Mouse (Mus musculus) Patski (cell line): ENCODE results near the gene Meis3. TPM values are rescaled to one million over a fixed set of nuclear protein-coding genes. Genes with fewer than 3 reads are reported as not detected.

Experiments
- ATAC-seq: fragments of 100-300 bp; one replicate; pipeline ENCODE4 v1.8.0; 2021
- CTCF ChIA-PET: fragments of 350-600 bp; sonication (Branson Sonifier 250); formaldehyde crosslinking; loops from one replicate; lab custom pipeline; 2022; ENCODE audit warnings: inconsistent platforms; lab: Charles Lee
- POLR2A ChIA-PET: fragments of 350-600 bp; sonication (Branson Sonifier 250); formaldehyde crosslinking; loops from one replicate; lab custom pipeline; 2022; ENCODE audit warnings: antibody characterized with exemption, inconsistent platforms; lab: Charles Lee
- DNase-seq: peaks from one replicate; pipeline ENCODE4 v3.0.0-alpha.2; 2011; ENCODE audit warnings: low read depth, low spot score
- H3K27me3 ChIP-seq: fragments of 371-371 bp; one replicate; pipeline ENCODE4 v1.5.1; 2021
- CTCF ChIP-seq: fragments of 100-300 bp; IDR thresholded peaks from one replicate; pipeline ENCODE4 v1.5.1; 2021
- in situ Hi-C: fragments of 300-500 bp; cut with MboI; formaldehyde crosslinking; loops from 3 replicates; pipeline ENCODE4 v1.11.1; 2018; ENCODE audit warnings: low pct_unique_long_range_greater_than_20kb, mixed read lengths
- polyA plus RNA-seq: library from polyadenylated mRNA; unstranded; gene quantifications from one replicate; pipeline ENCODE4 v1.2.3, GENCODE M21; 2021

The Meis3 gene
- polyA plus RNA-seq, 1 experiment from 2014 or later: 26.9 TPM

DNA sequence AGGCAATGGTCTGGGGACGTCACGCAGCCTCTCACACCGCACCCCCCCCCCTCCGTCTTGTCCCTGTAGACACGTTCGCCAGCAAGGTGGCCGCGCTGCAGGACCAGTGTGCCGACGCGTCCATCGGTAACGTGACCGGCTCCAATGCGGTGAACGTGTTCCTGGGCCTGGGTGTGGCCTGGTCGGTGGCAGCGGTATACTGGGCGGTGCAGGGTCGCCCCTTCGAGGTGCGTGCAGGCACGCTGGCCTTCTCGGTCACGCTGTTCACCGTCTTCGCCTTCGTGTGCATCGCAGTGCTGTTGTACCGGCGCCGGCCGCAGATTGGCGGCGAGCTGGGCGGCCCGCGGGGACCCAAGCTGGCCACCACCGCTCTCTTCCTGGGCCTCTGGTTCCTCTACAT is 16.2 kb upstream of the Meis3 start:
- ATAC-seq: no peak
- in situ Hi-C loops: no loop called here
- no peak for DNase-seq
- CTCF ChIA-PET: no interaction called here
- peaks cover 3% of the 10 kb centered on the region for H3K27me3 ChIP-seq
- POLR2A ChIA-PET: no interaction called here
- no peak for TF ChIP-seq CTCF

- peaks cover 3% of the 10 kb centered on the region for H3K27me3 ChIP-seq
- ATAC-seq: no peak
- in situ Hi-C loops: no loop called here
- no peak for TF ChIP-seq CTCF
- POLR2A ChIA-PET: no interaction called here
- CTCF ChIA-PET: no interaction called here
- no peak for DNase-seq
Measured at GRCm38 (mm10) chr7:16160702-16161101, 14.2 kb upstream of the Meis3 start.

DNA sequence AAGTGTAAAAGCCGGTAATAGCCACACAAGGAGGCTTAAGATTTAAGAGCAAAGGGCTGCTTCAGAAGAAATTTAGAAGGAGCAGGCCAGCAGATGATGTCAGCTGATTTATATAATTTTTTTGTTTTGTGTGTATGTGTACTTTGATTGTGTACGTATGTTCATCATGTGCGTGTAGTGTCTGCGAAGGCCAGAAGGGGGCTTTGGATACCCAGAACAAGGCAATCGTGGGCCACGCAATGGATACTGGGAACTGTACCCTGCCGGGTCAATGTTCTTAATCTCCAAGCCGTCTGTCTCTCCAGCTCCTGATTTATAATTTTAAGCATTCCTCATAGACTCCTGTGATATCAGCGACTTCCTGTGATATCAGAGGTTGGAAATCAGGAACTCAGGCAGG is 13.6 kb upstream of the Meis3 start:
- ChIA-PET CTCF (no interaction called here), POLR2A (no interaction called here)
- ATAC-seq (no peak), DNase-seq (no peak)
- H3K27me3 ChIP-seq: peaks cover 3% of the 10 kb centered on the region
- TF ChIP-seq CTCF: no peak
- in situ Hi-C loops: no loop called here

- peaks cover 3% of the 10 kb centered on the region for H3K27me3 ChIP-seq
- ATAC-seq (no peak), DNase-seq (no peak)
- CTCF ChIA-PET: no interaction called here
- in situ Hi-C loops: no loop called here
- POLR2A ChIA-PET: no interaction called here
- no peak for TF ChIP-seq CTCF
Measured at GRCm38 (mm10) chr7:16162036-16162435, 12.9 kb upstream of the Meis3 start.

DNA sequence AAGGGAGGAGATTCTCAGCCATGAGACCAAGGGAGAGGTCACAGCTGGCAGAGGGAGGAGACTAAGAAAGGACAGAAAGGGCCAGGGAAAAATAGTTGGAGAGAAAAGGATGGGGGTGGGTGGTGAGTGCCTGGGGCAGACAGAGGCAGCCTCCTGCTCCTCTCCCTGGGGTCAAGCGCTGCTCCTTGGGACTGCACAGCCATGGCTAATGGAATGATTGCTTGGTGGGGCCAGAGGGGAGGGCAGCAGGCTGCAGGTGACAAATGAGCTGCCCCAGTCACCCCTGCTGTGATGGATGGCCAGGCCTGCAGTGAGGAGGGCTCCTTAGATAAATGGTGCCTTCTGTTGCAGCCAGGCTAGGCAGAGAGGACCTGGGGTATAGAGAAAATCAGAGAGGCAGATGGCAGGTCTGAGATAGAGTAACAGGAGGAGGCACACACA is 2.7 kb upstream of the Meis3 start:
- TF ChIP-seq CTCF: no peak
- ChIA-PET CTCF (interaction anchor here (3.3 kb wide), 1 partner anchor 19 kb away, joined by 10 read pairs; no protein-coding TSS in a partner anchor), POLR2A (interaction anchor here (0.6 kb wide), 1 partner anchor 11 kb away, joined by 3 read pairs; no protein-coding TSS in a partner anchor)
- in situ Hi-C loops: no loop called here
- DNase-seq: no peak
- peaks cover 4% of the 10 kb centered on the region for H3K27me3 ChIP-seq
- no peak for ATAC-seq

GRCm38 (mm10) chr7:16172586-16173140 is 2.2 kb upstream of the Meis3 start:
- H3K27me3 ChIP-seq: peaks cover 4% of the 10 kb centered on the region
- ATAC-seq: no peak
- CTCF ChIA-PET: interaction anchor here (1.1 to 3.3 kb wide), 3 partner anchors 16 to 75 kb away, joined by 3 to 10 read pairs (median 4); partner anchors contain the start of gene Napa
- no peak for TF ChIP-seq CTCF
- POLR2A ChIA-PET: interaction anchor here (0.6 kb wide), 1 partner anchor 11 kb away, joined by 3 read pairs; no protein-coding TSS in a partner anchor
- in situ Hi-C loops: no loop called here
- no peak for DNase-seq

GRCm38 (mm10) chr7:16173146-16173545 is 1.7 kb upstream of the Meis3 start:
- ChIA-PET POLR2A (no interaction called here), CTCF (interaction anchor here (1.1 to 3.3 kb wide), 3 partner anchors 17 to 75 kb away, joined by 3 to 10 read pairs (median 4); partner anchors contain the start of gene Napa)
- no peak for DNase-seq
- in situ Hi-C loops: no loop called here
- H3K27me3 ChIP-seq: peaks cover 4% of the 10 kb centered on the region
- ATAC-seq: no peak
- TF ChIP-seq CTCF: no peak

DNA sequence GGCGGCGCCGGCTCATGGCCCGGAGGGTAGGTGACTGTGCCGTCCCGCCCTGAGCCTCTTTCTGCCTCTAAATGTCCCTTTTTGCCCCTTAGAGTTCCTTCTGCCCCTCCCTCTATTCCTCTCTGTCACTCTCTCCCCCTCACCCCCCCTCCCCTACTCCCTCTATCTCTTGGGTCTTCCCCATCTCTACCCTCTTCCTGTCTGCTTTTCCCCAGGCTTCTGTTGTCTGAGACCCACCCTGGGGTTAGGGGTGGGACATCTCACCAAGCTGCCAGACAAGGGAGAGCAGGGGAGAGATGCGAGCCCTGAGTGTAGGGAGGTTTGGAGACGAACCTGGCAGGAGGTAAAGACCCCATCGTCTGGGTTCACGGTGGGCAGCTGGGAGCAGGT is 647 bp downstream of the Meis3 start:
- TF ChIP-seq CTCF: no peak
- in situ Hi-C loops: no loop called here
- ChIA-PET CTCF (interaction anchor here (1.2 to 3.3 kb wide), 3 partner anchors 16 to 88 kb away, joined by 3 to 10 read pairs (median 4); no protein-coding TSS in a partner anchor), POLR2A (interaction anchor here (1.0 to 1.2 kb wide), 2 partner anchors 8 to 23 kb away, joined by 3 read pairs; no protein-coding TSS in a partner anchor)
- no peak for DNase-seq
- ATAC-seq: no peak
- H3K27me3 ChIP-seq: no peaks in the 10 kb centered on the region

DNA sequence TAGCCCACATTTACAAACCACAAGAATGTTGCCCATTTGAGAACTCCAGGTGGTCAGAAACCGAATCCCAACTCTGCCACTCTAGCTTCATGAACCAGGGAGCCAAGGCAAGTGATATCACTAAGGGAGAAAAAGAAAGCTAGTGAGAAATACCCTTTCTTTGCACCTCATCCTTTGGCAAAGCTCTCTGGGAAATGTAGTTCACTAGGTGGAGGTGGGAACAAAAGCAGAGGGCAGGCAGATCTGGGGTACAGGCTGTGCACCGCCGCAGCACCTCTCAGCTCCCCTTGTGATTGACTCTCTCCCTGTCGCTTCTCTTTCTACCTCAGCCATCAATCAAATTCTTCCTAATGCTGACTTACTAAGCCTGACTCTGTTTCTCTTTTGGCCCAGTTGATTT is 3.2 kb downstream of the Meis3 start:
- ChIA-PET CTCF (no interaction called here), POLR2A (no interaction called here)
- DNase-seq (no peak), ATAC-seq (no peak)
- in situ Hi-C loops: no loop called here
- H3K27me3 ChIP-seq: no peaks in the 10 kb centered on the region
- TF ChIP-seq CTCF: no peak

- TF ChIP-seq CTCF: no peak
- POLR2A ChIA-PET: interaction anchor here (0.8 kb wide), 2 partner anchors 8 to 11 kb away, joined by 3 read pairs; no protein-coding TSS in a partner anchor
- ATAC-seq (no peak), DNase-seq (no peak)
- H3K27me3 ChIP-seq: peaks cover 4% of the 10 kb centered on the region
- in situ Hi-C loops: no loop called here
- CTCF ChIA-PET: interaction anchor here (1.3 kb wide), 1 partner anchor 9 kb away, joined by 3 read pairs; no protein-coding TSS in a partner anchor
Measured at GRCm38 (mm10) chr7:16183663-16184062, 8.8 kb downstream of the Meis3 start.

GRCm38 (mm10) chr7:16187494-16187893 is 12.6 kb downstream of the Meis3 start:
- H3K27me3 ChIP-seq: peaks cover 4% of the 10 kb centered on the region
- ATAC-seq (no peak), DNase-seq (no peak)
- CTCF ChIA-PET: interaction anchor here (3.2 kb wide), 1 partner anchor 76 kb away, joined by 14 read pairs; no protein-coding TSS in a partner anchor
- no peak for TF ChIP-seq CTCF
- in situ Hi-C loops: no loop called here
- POLR2A ChIA-PET: interaction anchor here (0.6 kb wide), 1 partner anchor 97 kb away, joined by 4 read pairs; no protein-coding TSS in a partner anchor
